Mouse (Mus musculus) C3H10T1/2 (cell line): Measurements from ENCODE around the gene 1700028P14Rik. TPM values are rescaled to one million over a fixed set of nuclear protein-coding genes. Genes with fewer than 3 reads are reported as not detected.

ENCODE experiments used
- polyA plus RNA-seq, 2 experiments: library from polyadenylated mRNA; unstranded; fragments of >200 nt; fragmentation: generic; extraction: Trizol; gene quantifications; one replicate each; pipeline ENCODE4 v1.2.1; 2012; ENCODE audit warnings: missing spikeins in 2 of 2

1700028P14Rik gene
- not detected for polyA plus RNA-seq

DNA sequence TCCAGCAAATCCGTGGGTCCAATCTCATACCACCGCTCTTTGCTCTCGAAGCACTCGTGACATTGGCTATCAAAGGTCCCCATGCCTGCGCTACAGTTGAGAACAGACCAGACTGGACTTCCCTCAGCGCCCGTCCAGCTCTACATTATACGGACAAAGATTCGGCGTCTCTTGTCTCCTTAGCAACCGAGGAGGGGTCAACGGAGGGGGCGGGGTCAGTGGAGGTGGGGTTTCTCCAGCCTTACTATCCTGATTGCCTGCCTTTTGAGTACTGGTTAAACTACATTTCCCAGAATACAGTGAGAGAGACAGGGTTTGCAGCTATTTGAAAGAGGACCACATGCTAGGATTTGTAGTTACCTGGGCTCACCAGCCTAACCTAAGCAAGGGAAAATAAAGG, at the start of gene 1700028P14Rik:
1700028P14Rik (minus strand) TSS at position 169 of the 400 bp plus-strand sequence.

DNA sequence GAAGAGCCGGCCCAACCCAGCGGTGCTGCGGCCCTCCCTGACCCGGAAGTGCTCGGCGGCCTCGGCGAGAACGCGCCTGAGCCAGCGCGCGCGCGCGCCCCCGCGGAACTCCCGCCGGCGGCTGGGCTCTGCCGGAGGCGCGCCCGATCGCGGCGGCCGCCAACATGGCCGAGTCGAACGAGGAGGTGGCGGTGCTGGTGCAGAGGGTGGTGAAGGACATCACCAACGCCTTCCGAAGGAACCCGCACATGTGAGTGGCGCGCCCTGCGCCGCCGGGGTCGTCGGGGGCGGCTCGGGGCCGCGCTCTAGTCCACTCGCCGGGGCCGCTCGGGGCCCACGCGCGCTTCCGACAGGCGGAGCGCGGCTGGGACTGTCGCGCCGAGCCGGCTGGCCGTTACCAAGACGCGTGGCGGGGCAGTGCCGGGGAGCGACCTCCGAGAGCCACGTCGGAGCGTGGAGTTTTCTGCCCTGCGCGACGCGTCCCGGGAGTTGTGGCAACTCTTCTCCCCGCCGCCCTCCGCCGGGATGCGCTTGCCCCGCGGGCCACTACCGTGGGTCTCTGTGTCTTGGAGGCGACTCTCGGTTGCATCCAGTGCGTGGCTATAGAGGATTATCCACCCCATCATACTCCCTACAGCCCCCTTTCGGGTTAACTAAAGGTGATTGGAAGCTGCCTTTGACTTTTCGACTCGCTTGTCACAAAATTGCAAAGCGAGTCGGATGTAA, 34.8 kb upstream of the 1700028P14Rik start, which contains the start of gene Ptar1:
Ptar1 (plus strand) TSS at position 134 of the 726 bp plus-strand sequence.

Other genes with a start within 250 kb of the 1700028P14Rik start
- not detected for gene Mamdc2, start 204.4 kb downstream of the 1700028P14Rik start, polyA plus RNA-seq
- under 1 TPM; 0.43 to 0.70 TPM for gene Ptar1, start 34.6 kb upstream of the 1700028P14Rik start, polyA plus RNA-seq
- under 1 TPM; 0.01 to 0.37 TPM for gene Apba1, start 106.1 kb upstream of the 1700028P14Rik start, polyA plus RNA-seq